Mouse (Mus musculus): ENCODE data around the gene A830031A19Rik.
A peak's percentile ranks its signal among the peaks of the same experiment; 100 is the strongest.

A830031A19Rik gene

GRCm38 (mm10) chr11:24008976-24009375 is 65.9 kb downstream of the A830031A19Rik start:
- DNase-seq (ENCODE audit: low spot score in 2 of 2) = no peak

GRCm38 (mm10) chr11:24008244-24008643 is 66.6 kb downstream of the A830031A19Rik start:
- no peak for DNase-seq (ENCODE audit: low spot score in 2 of 2)

- DNase-seq (ENCODE audit: low spot score in 2 of 2) = peak; percentile 73 to 80
Observed at GRCm38 (mm10) chr11:24005445-24006156, 69.3 kb downstream of the A830031A19Rik start.

DNA sequence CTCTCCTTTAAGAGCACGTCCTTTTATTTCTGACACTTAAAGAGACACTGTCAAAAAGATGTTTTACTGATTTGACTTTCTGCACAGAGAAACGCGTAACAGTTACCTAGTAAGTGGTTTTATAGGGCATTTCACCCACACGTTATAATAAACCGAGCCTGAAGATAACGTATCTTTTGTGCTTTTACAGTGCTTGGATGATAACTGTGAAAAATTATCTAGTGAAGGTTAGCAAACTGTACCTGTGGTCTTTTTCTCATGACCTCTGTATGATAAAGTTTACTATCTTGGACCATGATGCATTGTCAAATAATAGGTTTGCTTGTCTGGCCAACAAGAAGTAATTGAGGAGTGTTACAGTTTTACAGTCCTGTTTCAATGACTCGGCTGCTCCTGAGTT is 74.2 kb downstream of the A830031A19Rik start:
- DNase-seq (ENCODE audit: low spot score in 2 of 2) = no peak

Data from right cerebral cortex, postnatal 36 days (tissue).